Mouse (Mus musculus) heart, embryonic 13.5 days (tissue): ENCODE results near the gene Ubxn6. TPM values are rescaled to one million over a fixed set of nuclear protein-coding genes. Genes with fewer than 3 reads are reported as not detected.
"Not testable (repeated sequence)": the region's sequence is repeated elsewhere in the genome, so short reads cannot be mapped to it uniquely, and the experiment has no call there.

ENCODE experiments used
- ATAC-seq: fragments of 200-750 bp; cut with Nextera tagmentation; 2 replicates; pipeline ENCODE4 v1.8.0; 2017; ENCODE audit warnings: moderate TSS enrichment; ENCODE audit not compliant: insufficient number of reproducible peaks, low FRiP score, low TSS enrichment; ENCODE audit errors: extremely low read depth
- H3K27ac ChIP-seq: fragments of 300-500 bp; sonication (generic); replicated peaks from 2 replicates; pipeline ENCODE4 v1.5.1; 2015; ENCODE audit warnings: moderate library complexity, mild to moderate bottlenecking, inconsistent platforms
- H3K27me3 ChIP-seq: fragments of 300-500 bp; sonication (generic); replicated peaks from 2 replicates; pipeline ENCODE4 v1.6.1; 2015; ENCODE audit warnings: mild to moderate bottlenecking, inconsistent platforms
- H3K36me3 ChIP-seq: fragments of 300-500 bp; sonication (generic); 2 replicates; pipeline ENCODE4 v1.6.1; 2015; ENCODE audit warnings: mild to moderate bottlenecking, inconsistent platforms
- H3K4me1 ChIP-seq: fragments of 300-500 bp; sonication (generic); 2 replicates; pipeline ENCODE4 v1.6.1; 2015; ENCODE audit warnings: inconsistent platforms
- H3K4me2 ChIP-seq: fragments of 300-500 bp; sonication (generic); 2 replicates; pipeline ENCODE4 v1.6.1; 2015; ENCODE audit warnings: inconsistent platforms, mild to moderate bottlenecking, moderate library complexity
- H3K4me3 ChIP-seq: fragments of 300-500 bp; sonication (generic); 2 replicates; pipeline ENCODE4 v1.5.1; 2015; ENCODE audit warnings: moderate library complexity, mild to moderate bottlenecking, inconsistent platforms
- H3K9ac ChIP-seq: fragments of 300-500 bp; sonication (generic); 2 replicates; pipeline ENCODE4 v1.6.1; 2015; ENCODE audit warnings: inconsistent platforms, mild to moderate bottlenecking, moderate library complexity
- H3K9me3 ChIP-seq: fragments of 300-500 bp; sonication (generic); 2 replicates; pipeline ENCODE4 v1.6.1; 2016; ENCODE audit warnings: inconsistent platforms
- WGBS: fragments of 180-500 bp; shearing (Covaris S2); methylation state at CpG from one replicate; pipeline ENCODE4 v1.1.7; 2015; ENCODE audit warnings: mixed read lengths; 5-methylcytosine and 5-hydroxymethylcytosine counted together
- polyA plus RNA-seq: library from polyadenylated mRNA; unstranded; fragments of >200 nt; fragmentation: Nextera tagmentation; extraction: Ambion mirVana; gene quantifications from 2 replicates; pipeline ENCODE4 v1.2.1, GENCODE M21; 2015

The Ubxn6 gene
- polyA plus RNA-seq, 1 experiment from 2014 or later = 37.8 TPM

DNA sequence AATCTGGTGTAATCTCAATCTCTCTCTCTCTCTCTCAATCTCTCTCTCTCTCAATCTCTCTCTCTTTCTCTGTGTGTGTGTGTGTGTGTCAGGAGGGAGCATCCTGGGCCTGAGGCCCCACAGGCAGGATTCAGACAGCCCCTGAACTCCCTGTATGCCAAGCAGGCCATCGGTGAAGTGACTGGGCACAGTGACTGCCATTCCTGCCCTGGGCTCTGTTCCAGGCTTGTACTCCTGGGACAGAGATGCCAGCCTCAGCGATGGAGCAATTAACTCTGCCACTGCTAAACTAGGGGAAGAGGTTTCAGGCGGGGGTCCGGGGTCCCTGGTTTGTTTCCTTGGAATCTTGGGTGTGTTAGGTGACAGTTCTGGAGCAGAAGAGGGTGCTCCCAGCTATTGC lies 35.7 kb upstream of the Ubxn6 start:
- peaks cover 12% of the 10 kb centered on the region for H3K4me1 ChIP-seq
- H3K9me3 ChIP-seq = no peaks in the 10 kb centered on the region
- H3K4me3 ChIP-seq = no peak overlapping the region
- no peak overlapping the region for H3K4me2 ChIP-seq
- ATAC-seq = no peak
- H3K36me3 ChIP-seq = 0 out of 2 replicates have a peak, but pooled peaks cover 6% of the 10 kb centered on the region
- WGBS = 69% methylated on average over 4 of the region's 4 CpGs
- no peak overlapping the region for H3K27ac ChIP-seq
- peaks cover 7% of the 10 kb centered on the region for H3K27me3 ChIP-seq
- no peak overlapping the region for H3K9ac ChIP-seq

DNA sequence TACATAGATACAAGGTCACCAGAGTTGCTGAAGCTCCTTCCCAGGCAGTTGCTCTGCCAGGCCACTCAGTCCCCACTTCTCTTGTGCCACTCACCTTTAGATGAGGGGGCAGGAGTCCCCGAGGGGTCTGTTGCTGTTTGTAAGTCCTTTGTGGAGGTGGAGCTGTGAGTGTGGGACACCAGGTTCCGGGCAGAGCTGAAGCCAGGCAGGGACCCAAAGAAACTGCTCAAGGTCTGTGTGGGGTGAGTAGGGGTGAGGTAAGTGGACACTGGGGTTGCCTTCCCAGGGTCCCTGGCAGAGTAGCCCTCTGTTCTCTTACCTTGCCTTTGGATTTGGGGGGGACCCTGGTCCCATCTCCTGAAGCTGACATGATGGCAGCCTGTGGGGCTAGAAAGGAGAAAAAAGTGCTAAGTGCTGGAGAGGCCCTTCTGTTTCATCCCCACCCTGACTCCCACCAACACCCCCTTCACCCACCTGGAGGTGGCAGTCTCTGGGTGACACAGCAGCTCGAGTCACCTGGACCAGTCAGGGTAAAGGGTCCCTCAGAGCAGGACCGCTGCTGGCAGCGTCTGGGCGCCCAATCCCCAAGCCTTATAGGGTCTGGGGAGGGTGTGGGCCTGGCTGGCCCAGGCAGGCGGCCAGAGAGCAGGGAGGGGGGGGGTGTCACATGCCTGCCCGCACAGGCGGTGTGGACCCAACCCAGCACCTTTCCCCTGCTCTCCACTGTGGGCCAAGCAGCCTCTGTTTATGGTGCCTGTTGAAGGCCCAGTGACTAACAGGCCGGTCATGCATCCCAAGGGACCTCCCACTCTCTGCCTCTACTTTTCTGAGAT lies 34.6 kb upstream of the Ubxn6 start, which contains the start of gene Plin4:
TSS of gene Plin4 (minus strand) at position 585 of the 833 bp plus-strand sequence.
- Histone ChIP-seq H3K27ac (no peak within 1 kb of the TSS), H3K4me3 (no peak within 1 kb of the TSS), H3K4me1 (peaks cover 12% of the 10 kb centered on the region), H3K9me3 (no peaks in the 10 kb centered on the region), H3K36me3 (0 out of 2 replicates have a peak, but pooled peaks cover 6% of the 10 kb centered on the region), H3K9ac (peak within 1 kb of the TSS; percentile 28; the same call in 1 of the 2 replicates), H3K4me2 (no peak within 1 kb of the TSS), H3K27me3 (no peaks in the 10 kb centered on the region)
- ATAC-seq = no peak
- 53% methylated on average over 10 of the region's 10 CpGs for WGBS

DNA sequence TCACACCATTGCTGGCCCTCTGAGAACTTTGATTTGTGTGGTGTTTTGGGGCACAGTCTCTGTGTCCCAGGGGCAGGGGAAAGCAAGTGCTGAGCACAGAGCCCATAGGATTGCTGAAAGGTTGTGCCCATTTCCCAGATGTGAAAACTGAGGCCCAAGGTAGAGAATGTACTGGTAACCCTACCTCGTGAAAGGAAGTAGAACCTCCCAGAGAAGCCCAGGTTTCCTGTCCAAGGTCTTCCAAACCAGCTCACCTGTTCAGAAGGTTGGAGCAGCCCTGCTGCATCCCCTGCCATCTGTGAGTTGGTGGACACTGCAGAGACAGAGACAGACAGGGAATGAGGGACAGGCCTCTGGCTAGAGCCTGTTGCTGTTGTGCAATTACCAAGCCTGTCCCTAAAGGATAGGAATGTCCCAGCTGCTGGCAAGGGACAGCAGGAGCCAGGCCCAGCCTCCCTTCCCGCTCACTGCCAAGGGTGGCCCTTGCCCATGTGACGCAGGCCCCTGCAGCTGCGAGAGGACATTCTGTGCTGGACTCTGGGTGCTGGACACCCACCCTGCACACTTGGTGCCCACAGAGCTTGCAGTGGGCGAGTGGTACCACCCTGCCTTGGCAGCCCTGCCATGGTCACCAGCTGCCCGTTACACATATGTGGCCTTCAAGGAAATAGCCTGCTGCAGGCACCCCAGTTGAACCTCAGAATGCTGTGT lies 33.7 kb upstream of the Ubxn6 start:
- Histone ChIP-seq H3K36me3 (peaks cover 12% of the 10 kb centered on the region), H3K9ac (no peak overlapping the region), H3K4me2 (no peak overlapping the region), H3K4me3 (no peak overlapping the region), H3K27ac (no peak overlapping the region), H3K9me3 (no peaks in the 10 kb centered on the region), H3K4me1 (peaks cover 12% of the 10 kb centered on the region), H3K27me3 (no peaks in the 10 kb centered on the region)
- WGBS = 70% methylated on average over 6 of the region's 6 CpGs
- ATAC-seq = no peak

DNA sequence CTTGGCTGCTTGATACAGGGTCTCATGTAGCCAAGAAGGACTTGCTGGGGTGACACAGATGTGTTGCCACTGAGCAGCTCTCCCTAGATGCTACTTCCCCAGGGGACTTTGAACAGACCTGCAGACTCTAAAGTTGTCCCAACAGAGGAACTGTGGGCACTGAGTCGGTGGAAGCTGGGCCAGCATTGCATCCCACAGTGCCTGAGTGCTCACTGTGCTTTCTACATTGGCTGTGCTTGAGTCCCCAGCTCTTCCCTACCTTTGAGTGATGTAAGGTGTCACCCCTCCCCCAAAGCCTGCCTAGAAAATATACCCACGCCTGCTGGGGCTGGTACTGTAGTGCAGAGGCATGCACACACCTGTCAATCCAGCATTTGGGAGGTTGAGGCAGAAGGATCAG lies 32.9 kb upstream of the Ubxn6 start:
- H3K36me3 ChIP-seq = peaks cover 19% of the 10 kb centered on the region
- H3K4me3 ChIP-seq = no peak overlapping the region
- WGBS = 59% methylated on average over 2 of the region's 2 CpGs
- no peak for ATAC-seq
- no peak overlapping the region for H3K4me2 ChIP-seq
- no peaks in the 10 kb centered on the region for H3K9me3 ChIP-seq
- no peaks in the 10 kb centered on the region for H3K27me3 ChIP-seq
- peaks cover 12% of the 10 kb centered on the region for H3K4me1 ChIP-seq
- H3K27ac ChIP-seq = no peak overlapping the region
- H3K9ac ChIP-seq = no peak overlapping the region

GRCm38 (mm10) chr17:56106981-56107380 lies 32.2 kb upstream of the Ubxn6 start:
- Histone ChIP-seq H3K27ac (no peak overlapping the region), H3K27me3 (no peaks in the 10 kb centered on the region), H3K9ac (no peak overlapping the region), H3K4me1 (peaks cover 12% of the 10 kb centered on the region), H3K4me3 (no peak overlapping the region), H3K36me3 (peaks cover 27% of the 10 kb centered on the region), H3K9me3 (no peaks in the 10 kb centered on the region), H3K4me2 (no peak overlapping the region)
- no peak for ATAC-seq
- 55% methylated on average over 4 of the region's 4 CpGs for WGBS

- not testable (repeated sequence) for ATAC-seq
These were observed 31.6 kb upstream of the Ubxn6 start for GRCm38 (mm10) chr17:56106436-56106835.

GRCm38 (mm10) chr17:56104821-56105220 lies 30.0 kb upstream of the Ubxn6 start:
- ATAC-seq, H3K9me3 ChIP-seq, H3K27ac ChIP-seq, H3K4me3 ChIP-seq, H3K9ac ChIP-seq, H3K4me2 ChIP-seq, H3K27me3 ChIP-seq: not testable (repeated sequence)
- 83% methylated on average over 2 of the region's 5 CpGs for WGBS
- H3K36me3 ChIP-seq = peaks cover 45% of the 10 kb centered on the region
- H3K4me1 ChIP-seq = peaks cover 12% of the 10 kb centered on the region

More at GRCm38 (mm10) chr17:56106436-56106835, 31.6 kb upstream of the Ubxn6 start:
- Histone ChIP-seq H3K36me3 (peaks cover 32% of the 10 kb centered on the region), H3K4me1 (peaks cover 12% of the 10 kb centered on the region)
- not testable (repeated sequence) for H3K27ac ChIP-seq, H3K9me3 ChIP-seq, H3K4me3 ChIP-seq, H3K4me2 ChIP-seq, H3K9ac ChIP-seq, H3K27me3 ChIP-seq
- 98% methylated on average over 4 of the region's 4 CpGs for WGBS

GRCm38 (mm10) chr17:56103465-56104285 lies 28.8 kb upstream of the Ubxn6 start:
- 90% methylated on average over 8 of the region's 8 CpGs for WGBS
- Histone ChIP-seq H3K27me3 (no peaks in the 10 kb centered on the region), H3K36me3 (peaks cover 57% of the 10 kb centered on the region)

DNA sequence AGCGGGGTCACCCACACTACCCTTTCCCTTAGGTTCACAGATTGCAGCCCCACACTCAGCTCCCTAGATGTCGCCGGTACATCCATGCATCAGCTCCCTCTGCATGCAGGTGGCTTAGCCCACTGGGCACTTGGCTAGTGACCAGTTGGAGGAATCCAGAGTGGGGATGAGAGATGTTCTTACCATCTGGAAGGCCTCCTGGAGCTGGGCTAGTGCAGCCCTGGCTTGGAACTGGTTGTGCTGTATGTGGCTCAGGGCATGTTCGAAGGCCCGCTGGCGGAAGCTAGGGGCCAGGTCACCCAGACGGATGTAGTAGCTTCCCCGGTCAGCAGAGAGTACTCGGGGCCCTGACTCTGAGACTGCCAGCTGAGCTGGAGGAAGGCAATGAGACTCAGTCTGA lies 28.1 kb upstream of the Ubxn6 start:
- Histone ChIP-seq H3K27me3 (no peaks in the 10 kb centered on the region), H3K27ac (no peak overlapping the region), H3K9me3 (no peaks in the 10 kb centered on the region), H3K36me3 (peaks cover 64% of the 10 kb centered on the region), H3K4me1 (no peaks in the 10 kb centered on the region), H3K4me2 (no peak overlapping the region), H3K4me3 (no peak overlapping the region), H3K9ac (no peak overlapping the region)
- 95% methylated on average over 9 of the region's 9 CpGs for WGBS
- ATAC-seq = no peak

More at GRCm38 (mm10) chr17:56103465-56104285, 28.8 kb upstream of the Ubxn6 start:
- Histone ChIP-seq H3K4me1 (peaks cover 1% of the 10 kb centered on the region), H3K9ac (no peak overlapping the region), H3K4me3 (no peak overlapping the region), H3K4me2 (no peak overlapping the region), H3K9me3 (no peaks in the 10 kb centered on the region), H3K27ac (no peak overlapping the region)
- ATAC-seq = no peak

GRCm38 (mm10) chr17:56102158-56102557 lies 27.3 kb upstream of the Ubxn6 start:
- Histone ChIP-seq H3K27me3 (no peaks in the 10 kb centered on the region), H3K9ac (no peak overlapping the region), H3K4me2 (no peak overlapping the region), H3K27ac (no peak overlapping the region), H3K36me3 (peaks cover 70% of the 10 kb centered on the region), H3K4me1 (no peaks in the 10 kb centered on the region), H3K4me3 (no peak overlapping the region), H3K9me3 (no peaks in the 10 kb centered on the region)
- no peak for ATAC-seq
- WGBS = 90% methylated on average over 5 of the region's 5 CpGs

GRCm38 (mm10) chr17:56100811-56101210 lies 26.0 kb upstream of the Ubxn6 start:
- 86% methylated on average over 3 of the region's 3 CpGs for WGBS
- no peak for ATAC-seq
- no peaks in the 10 kb centered on the region for H3K27me3 ChIP-seq
- no peak overlapping the region for H3K4me2 ChIP-seq
- H3K9ac ChIP-seq = no peak overlapping the region
- H3K36me3 ChIP-seq = peaks cover 83% of the 10 kb centered on the region
- H3K9me3 ChIP-seq = no peaks in the 10 kb centered on the region
- H3K27ac ChIP-seq = no peak overlapping the region
- no peak overlapping the region for H3K4me3 ChIP-seq
- no peaks in the 10 kb centered on the region for H3K4me1 ChIP-seq
